Mouse (Mus musculus) mouse trophoblast stem cell (cell line): ENCODE measurements at regions not wholly inside any gene's neighbourhood (a gene's known extent, or its start where the extent isn't known, plus 50 kb on each side); places are given as distances from the start of the nearest gene placed in this dataset.

Experiments
- in situ Hi-C, 2 experiments: fragments of 300-500 bp; cut with MseI, MboI; formaldehyde crosslinking; loops; 2 replicates in 1 of 2; 3 replicates in 1 of 2; pipeline ENCODE4 v1.15.1; 2025

DNA sequence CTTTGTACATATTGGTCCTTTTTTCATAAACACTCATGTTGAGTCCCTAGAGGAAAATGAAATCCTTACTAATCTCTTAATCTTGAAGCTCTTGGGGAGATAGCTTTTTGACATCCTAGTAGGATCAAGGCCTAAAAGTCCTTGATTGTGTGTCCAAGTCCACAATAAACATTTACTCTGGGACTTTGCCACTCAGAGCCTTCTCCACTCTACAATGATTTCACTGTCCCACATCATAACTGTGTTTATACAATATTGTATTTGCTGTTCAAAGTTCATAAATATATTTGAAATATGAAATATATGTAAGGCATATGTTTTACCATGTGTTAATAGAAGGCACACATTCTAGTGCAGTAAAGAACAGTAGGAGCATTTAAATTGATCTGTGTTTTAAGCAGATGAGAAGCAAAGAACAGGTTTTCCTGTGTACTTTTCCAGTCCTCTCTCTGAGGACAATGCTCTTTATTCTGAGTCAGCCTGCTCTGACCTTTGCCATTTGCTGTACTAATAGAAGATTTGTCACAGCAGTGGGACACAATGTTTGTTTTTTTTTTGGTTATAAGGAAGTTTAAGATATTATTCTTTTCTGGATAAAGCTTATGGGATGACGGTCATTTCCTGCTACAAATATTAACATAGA lies 130.7 kb upstream of the Gprin3 start:
- in situ Hi-C loops, result loop anchor here in 1 of 2 experiments (10.0 kb wide), 1 partner anchor 888 kb away; no protein-coding TSS in a partner anchor

DNA sequence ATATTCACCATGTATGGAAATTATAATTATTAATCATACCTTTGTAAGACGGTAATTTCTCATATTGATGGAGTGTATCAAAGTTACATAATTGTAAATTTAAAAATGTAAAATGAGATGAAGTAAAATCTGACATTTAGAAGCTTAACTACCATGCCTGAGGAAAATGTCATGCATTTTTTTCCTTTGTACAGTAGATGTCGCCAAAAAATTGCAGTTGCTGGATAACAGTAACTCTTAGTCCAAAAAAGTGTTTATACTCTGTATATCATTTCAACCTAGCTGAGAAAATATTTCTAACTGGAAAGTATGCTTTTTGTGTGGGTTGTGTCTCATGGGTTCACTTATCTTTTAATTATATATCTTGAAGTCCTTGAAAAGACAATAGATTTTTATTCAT lies 110.9 kb upstream of the Gprin3 start:
- in situ Hi-C loops, result loop anchor here in 1 of 2 experiments (5.0 kb wide), 1 partner anchor 915 kb away; no protein-coding TSS in a partner anchor

DNA sequence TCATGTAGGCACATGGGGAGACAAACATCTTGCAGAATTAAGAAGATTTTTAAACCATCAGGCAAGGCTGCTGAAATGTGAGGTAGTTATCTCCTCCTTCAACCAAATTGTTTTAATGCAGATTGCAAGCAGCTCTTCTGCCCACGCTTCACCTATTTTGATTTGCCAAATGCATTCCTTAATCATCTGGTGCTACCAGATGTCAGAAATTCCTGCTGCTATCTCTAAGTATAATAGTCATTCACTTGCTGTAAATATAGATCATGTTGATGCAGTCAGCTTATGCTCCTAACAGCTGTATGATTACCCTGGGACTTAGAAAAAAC lies 98.8 kb upstream of the Gprin3 start:
- in situ Hi-C loops, result no loop called here

DNA sequence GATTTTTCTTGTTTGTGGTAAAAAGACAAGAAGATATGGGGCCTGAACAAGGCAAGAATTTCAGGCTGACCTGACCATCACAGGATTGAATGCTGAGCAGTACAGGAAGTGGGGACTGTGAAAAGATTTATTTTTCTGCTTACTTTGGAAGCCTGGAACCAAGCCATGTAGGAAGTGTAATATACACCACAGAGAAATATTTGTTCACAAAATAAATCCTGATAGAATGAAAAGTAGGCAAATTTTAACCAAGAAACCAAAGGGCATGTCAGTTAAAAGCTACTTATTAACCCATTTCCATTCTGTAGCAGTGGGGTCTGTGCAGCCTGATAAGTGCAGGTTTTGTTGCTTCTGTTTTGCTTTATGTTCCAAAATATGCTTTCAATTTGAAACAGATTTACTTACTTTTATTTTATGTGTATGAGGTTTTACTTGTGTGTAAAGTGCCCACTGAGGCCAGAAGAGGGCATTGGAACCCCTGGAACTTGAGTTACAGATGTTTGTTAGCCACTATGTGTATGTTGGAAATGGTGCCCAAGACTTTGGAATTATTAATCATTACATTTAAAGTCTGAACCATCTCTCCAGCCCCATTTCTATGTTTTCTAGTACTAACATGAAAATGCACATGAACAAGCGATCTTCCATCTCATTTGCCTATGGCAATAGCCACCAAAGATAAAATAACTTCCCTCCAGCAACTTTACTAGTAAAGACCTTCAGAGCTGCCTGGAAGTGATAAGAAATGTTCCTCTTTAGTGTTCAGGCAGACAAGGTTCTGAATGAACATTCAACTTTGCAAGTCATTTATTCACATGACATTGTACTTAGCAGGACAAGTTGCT lies 98.2 kb upstream of the Gprin3 start:
- in situ Hi-C loops, result no loop called here

DNA sequence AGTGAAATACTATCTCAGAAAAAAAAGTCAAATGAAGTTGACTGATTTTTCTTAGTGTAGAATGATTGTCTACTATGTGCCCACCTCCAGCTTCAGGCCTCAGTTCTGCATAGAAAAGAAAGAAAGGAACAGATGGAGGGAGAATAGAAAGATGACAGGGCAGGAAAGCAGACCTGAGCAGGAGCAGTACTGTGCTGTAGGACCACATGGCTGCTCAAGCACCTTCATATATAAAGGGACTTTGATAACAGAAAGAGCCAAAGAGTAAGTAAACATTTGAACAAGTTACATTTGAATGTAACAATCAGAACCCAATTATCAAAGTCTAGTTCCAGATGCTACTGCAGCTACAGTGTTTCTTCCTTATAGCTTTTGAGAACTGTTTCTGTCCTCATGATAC lies 96.9 kb upstream of the Gprin3 start:
- in situ Hi-C loops, result no loop called here

DNA sequence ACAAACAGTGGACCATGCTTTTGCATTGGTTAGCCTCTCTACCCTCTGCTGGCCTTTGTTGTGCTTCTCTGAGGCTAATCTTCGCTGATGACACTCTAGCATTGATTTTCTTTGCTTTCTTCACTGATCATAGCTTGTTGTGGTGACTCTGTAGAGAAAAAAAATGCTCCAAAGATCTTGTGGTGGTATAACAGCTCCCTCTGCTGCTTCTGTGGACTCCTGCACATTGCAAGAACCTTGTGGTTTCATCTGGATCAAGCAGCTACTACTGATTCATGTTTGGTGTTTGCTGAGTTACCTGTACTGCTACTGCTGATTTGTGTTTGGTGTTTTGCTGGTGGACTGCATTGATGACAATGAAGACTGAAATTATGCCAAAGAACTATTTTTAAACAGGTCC lies 74.7 kb upstream of the Gprin3 start:
- in situ Hi-C loops, result no loop called here

DNA sequence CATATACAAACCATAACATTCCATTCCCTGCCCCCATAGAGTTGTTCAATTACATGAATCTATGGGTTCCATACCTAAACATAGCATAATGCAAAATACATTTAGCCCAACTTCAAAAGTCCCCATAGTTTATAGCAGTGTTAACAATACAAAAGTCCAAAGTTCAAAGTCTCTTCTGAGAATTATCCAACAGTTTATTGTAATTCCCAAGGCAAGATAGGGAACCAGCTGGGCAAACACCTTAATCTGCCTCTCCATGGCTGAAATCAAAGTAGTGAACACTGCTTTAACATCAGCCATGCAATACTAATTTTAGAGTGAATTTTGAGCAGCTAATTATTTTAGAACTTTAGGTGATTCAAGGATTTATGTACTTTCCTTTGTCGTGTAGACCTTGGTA lies 72.7 kb upstream of the Gprin3 start:
- in situ Hi-C loops, result no loop called here

DNA sequence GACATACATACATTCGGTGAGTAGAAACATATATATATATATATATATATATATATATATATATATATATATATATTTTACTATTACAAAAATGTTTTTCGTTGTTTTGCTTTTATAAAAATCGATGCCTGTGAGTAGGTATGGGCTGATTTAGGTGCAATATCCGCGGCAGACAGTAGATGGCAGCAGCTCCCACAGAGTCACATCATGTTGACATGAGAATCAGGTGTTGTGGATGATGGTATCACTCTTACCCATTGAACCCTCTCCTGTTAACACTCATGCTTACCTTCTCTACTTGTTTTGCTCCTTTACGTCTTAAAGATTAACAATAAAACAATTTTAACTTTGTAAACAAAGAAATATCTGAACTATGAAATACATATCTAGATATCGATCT lies 72.0 kb upstream of the Gprin3 start:
- in situ Hi-C loops, result no loop called here

DNA sequence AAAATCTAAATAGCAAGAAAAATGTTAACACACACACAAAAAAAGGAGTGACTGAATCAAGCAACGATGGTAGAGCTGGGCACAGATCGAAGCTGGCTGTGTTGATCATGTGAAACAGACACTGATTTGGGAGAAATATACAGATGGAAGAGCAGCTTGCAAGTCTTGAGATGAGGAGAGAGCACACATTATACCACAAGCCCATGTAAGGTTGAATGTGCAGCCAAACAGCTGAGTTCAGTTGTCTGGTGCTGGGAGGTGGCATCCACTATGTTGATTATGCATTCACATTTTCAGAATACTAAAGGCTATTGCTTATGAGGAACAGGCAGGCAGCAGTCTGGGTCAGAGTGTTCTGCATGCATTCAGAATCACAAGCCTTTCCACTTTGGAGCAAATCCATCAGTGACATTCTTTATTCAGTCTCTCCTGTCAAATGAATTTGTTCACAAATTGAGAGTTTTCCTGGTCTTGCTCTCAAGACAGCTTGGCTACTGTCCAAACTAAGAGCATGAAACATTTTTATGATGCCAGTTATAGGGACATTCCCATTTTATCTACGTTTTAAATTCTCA lies 63.0 kb upstream of the Gprin3 start:
- in situ Hi-C loops, result loop anchor here (5.0 to 10.0 kb wide), 2 partner anchors 234 to 242 kb away; no protein-coding TSS in a partner anchor

DNA sequence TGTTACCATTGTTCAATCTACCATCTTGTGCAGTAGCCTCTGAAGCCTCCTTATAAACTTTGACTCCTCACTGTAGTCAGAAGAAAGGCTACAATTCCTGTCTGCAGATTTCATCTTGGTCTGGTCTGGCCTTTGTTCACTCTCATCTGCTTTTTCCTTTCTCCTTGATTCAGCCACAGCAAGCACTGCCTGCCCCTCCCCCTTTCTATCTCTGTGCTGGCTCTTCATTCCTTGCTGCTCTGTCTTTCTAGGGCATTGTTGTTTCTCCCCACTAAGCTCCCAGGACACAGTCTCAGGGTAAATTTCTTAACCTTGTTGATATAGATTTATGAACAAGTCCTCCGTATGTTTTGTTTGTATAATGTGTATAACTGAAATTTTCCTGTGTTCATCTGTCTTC lies 62.3 kb upstream of the Gprin3 start:
- in situ Hi-C loops, result loop anchor here (5.0 to 10.0 kb wide), 2 partner anchors 234 to 241 kb away; no protein-coding TSS in a partner anchor

DNA sequence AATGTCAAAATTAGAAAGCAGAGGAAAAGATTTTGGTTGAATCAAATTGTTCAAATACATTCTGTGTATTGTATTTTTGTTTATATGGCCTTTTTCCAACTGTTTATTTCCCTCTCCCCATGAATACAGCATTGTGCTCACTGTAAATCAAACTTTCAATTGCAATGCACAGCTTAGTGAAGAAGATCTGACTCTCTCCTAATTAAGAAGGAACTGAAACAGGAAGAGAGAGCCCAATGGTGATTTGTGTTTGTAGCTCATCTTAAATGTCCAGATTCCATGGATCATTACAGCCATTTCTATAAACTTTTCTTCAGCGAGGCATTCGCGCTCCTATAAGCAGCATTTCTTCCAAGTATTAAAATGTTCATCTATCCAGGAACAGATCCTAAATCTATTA lies 57.9 kb upstream of the Gprin3 start:
- in situ Hi-C loops, result loop anchor here in 1 of 2 experiments (10.0 kb wide), 1 partner anchor 229 kb away; no protein-coding TSS in a partner anchor

DNA sequence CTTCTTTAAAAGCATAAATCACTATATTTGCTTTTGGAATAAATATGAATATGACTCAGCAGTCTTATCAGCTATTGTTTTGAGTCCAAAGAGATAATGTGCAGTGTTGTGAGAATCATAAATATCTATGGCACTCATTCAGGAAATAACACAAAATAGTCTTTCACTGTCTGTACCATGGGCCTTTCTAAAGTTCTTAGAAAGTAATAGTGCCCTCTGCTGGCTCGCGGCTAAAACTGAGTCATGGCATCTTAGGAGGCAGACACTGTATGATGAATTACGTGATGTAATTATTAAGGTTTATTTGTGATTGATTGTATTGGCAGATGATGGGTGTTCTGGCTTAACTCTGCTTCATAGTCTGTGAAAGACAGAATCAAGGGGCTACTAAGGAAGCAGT lies 57.5 kb upstream of the Gprin3 start:
- in situ Hi-C loops, result loop anchor here in 1 of 2 experiments (10.0 kb wide), 1 partner anchor 229 kb away; no protein-coding TSS in a partner anchor
